Mouse (Mus musculus): ENCODE measurements around the gene Prpf18. TPM values are rescaled to one million over a fixed set of nuclear protein-coding genes. Genes with fewer than 3 reads are reported as not detected.

Gene Prpf18
- polyA plus RNA-seq, 1 experiment from 2014 or later = 36.6 TPM

DNA sequence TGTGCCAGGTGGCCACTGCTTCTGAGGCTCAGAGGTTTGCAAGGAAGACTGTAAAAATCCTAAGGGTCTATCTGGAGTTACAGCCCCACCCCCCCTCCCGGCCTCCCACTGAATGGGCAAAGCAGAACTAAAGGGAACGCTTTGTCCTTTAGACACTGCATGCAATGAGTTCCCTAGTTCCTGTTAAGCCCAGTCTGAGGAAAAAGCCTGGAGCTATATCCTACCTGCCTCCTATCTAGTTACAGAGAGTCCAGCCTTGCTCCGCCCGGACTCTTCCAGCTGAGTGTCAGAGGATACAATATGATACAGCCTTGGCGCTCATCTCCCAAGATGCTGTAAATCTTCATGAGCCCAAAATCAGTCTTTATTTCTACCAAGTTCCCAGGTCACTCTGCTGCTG is 77.7 kb downstream of the Prpf18 start:
- Histone ChIP-seq H3K27ac (replicated peaks) (no peak overlapping the region), H3K27me3 (no peaks in the 10 kb centered on the region), H3K36me3 (peaks cover 36% of the 10 kb centered on the region), H3K9me3 (replicated peaks) (no peaks in the 10 kb centered on the region), H3K4me2 (replicated peaks) (no peak overlapping the region), H3K9ac (no peak overlapping the region), H3K4me3 (replicated peaks) (no peak overlapping the region), H3K4me1 (peaks cover 65% of the 10 kb centered on the region)
- WGBS = 65% methylated on average over 5 of the region's 5 CpGs
- no peak for ATAC-seq (ENCODE audit: insufficient number of reproducible peaks, low FRiP score, low TSS enrichment, low read depth)

DNA sequence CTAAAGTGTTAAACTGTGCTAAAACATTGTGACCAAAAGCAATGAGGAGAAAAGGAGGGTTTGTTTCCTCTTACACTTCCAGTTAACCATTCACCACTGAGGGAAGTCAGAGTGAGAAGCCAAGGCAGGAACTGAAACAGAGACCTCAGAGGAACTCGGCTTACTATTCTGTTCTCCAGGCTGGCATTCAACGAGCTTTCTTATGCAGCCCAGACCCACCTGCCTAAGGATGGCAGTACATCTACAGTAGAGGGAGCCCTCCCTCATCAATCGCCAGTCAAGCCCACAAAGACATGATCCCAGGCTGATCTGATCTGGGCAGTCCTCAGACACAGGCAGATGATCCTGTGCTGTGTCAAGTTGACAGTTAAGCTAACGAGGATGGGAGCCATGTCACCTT is 78.5 kb downstream of the Prpf18 start:
- Histone ChIP-seq H3K27ac (replicated peaks) (no peak overlapping the region), H3K9me3 (replicated peaks) (no peaks in the 10 kb centered on the region), H3K27me3 (no peaks in the 10 kb centered on the region), H3K4me1 (peaks cover 62% of the 10 kb centered on the region), H3K4me2 (replicated peaks) (no peak overlapping the region), H3K4me3 (replicated peaks) (no peak overlapping the region), H3K9ac (no peak overlapping the region), H3K36me3 (peaks cover 36% of the 10 kb centered on the region)
- no peak for ATAC-seq (ENCODE audit: insufficient number of reproducible peaks, low FRiP score, low TSS enrichment, low read depth)
- 54% methylated on average over 4 of the region's 4 CpGs for WGBS

DNA sequence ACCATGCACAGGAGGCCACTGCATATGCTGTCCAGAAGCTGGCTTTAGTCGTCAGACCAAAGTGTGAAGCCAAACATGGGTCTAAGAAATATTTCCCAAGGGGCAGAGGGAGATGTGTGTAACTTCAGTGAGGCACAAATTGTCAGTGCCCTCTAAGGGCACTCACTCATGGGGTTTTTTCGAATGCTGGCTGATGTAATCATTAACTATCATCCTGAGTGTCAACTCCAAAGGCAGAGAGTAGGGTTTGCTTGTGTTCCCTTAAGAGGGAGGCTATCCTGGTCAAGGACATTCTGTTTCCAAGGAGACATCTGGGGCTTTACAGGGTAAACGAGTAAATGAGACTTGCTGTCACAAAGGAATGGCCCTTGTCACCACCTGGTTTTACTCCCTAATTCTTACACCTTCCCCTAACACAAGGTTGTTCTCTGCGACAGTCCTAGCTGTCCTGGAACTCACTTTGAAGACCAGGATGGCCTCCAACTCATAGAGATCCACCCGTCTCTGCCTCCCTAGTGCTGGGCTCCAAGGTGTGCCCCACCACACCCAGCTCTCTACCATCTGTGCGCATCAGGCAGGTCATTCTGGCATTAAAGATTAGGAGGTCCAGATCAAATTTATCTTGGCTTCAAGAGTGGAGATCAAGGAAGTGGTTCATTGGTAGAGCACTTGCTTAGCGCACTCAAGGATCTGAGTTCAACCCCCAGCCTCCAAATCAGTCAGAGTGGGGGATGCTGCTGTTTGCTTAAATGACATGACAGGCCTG is 79.2 kb downstream of the Prpf18 start:
- WGBS = 83% methylated on average over 7 of the region's 7 CpGs

More for the DNA sequence above, 79.2 kb downstream of the Prpf18 start:
- Histone ChIP-seq H3K27ac (replicated peaks) (no peak overlapping the region), H3K4me1 (peaks cover 58% of the 10 kb centered on the region), H3K36me3 (peaks cover 39% of the 10 kb centered on the region), H3K9ac (no peak overlapping the region), H3K27me3 (no peaks in the 10 kb centered on the region), H3K9me3 (replicated peaks) (no peaks in the 10 kb centered on the region), H3K4me2 (replicated peaks) (no peak overlapping the region), H3K4me3 (replicated peaks) (no peak overlapping the region)
- no peak for ATAC-seq (ENCODE audit: insufficient number of reproducible peaks, low FRiP score, low TSS enrichment, low read depth)

Other genes starting within 250 kb of the Prpf18 start
- 3.0 and 3.1 TPM in 2 replicates for gene Bend7, start 65.7 kb upstream of the Prpf18 start, polyA plus RNA-seq (2015; fragmentation: Nextera tagmentation; extraction: Ambion mirVana)
- gene Sephs1, start 229.5 kb upstream of the Prpf18 start, polyA plus RNA-seq (2015; fragmentation: Nextera tagmentation; extraction: Ambion mirVana) = 68.6 and 71.6 TPM in 2 replicates

Measured in embryonic facial prominence, embryonic 15.5 days (tissue).